Mouse (Mus musculus) liver, embryonic 12.5 days (tissue): ENCODE measurements around the gene Fcgrt. TPM values are rescaled to one million over a fixed set of nuclear protein-coding genes. Genes with fewer than 3 reads are reported as not detected.
A peak's percentile ranks its signal among the peaks of the same experiment; 100 is the strongest.

Source experiments
- ATAC-seq: fragments of 200-750 bp; cut with Nextera tagmentation; 2 replicates; pipeline ENCODE4 v1.8.0; 2017; ENCODE audit warnings: moderate number of reproducible peaks, mild to moderate bottlenecking, moderate library complexity
- H3K27ac ChIP-seq: fragments of 300-500 bp; sonication (generic); 2 replicates; pipeline ENCODE4 v1.5.1; 2016; ENCODE audit warnings: mild to moderate bottlenecking
- H3K27me3 ChIP-seq: fragments of 300-500 bp; sonication (generic); replicated peaks from 2 replicates; pipeline ENCODE4 v1.6.1; 2016; ENCODE audit warnings: mild to moderate bottlenecking, moderate library complexity
- H3K36me3 ChIP-seq: fragments of 300-500 bp; sonication (generic); 2 replicates; pipeline ENCODE4 v1.6.1; 2016; ENCODE audit warnings: mild to moderate bottlenecking, moderate library complexity
- H3K4me1 ChIP-seq: fragments of 300-500 bp; sonication (generic); 2 replicates; pipeline ENCODE4 v1.6.1; 2016
- H3K4me2 ChIP-seq: fragments of 300-500 bp; sonication (generic); 2 replicates; pipeline ENCODE4 v1.6.1; 2016; ENCODE audit warnings: mild to moderate bottlenecking, moderate library complexity
- H3K4me3 ChIP-seq: fragments of 300-500 bp; sonication (generic); 2 replicates; pipeline ENCODE4 v1.5.1; 2016; ENCODE audit warnings: mild to moderate bottlenecking, moderate library complexity
- H3K9ac ChIP-seq: fragments of 300-500 bp; sonication (generic); 2 replicates; pipeline ENCODE4 v1.6.1; 2016; ENCODE audit warnings: mild to moderate bottlenecking, moderate library complexity
- H3K9me3 ChIP-seq: fragments of 300-500 bp; sonication (generic); replicated peaks from 2 replicates; pipeline ENCODE4 v1.6.1; 2016; ENCODE audit warnings: mild to moderate bottlenecking, moderate library complexity
- WGBS: fragments of 180-500 bp; shearing (Covaris S2); methylation state at CpG from one replicate; pipeline ENCODE4 v1.1.7; 2016; ENCODE audit not compliant: insufficient replicate concordance; 5-methylcytosine and 5-hydroxymethylcytosine counted together
- microRNA counts: library from miRNA; unstranded; fragments of <30 nt; microRNA quantifications from one replicate; lab custom pipeline; 2017
- microRNA-seq: library from miRNA; unstranded; fragments of <30 nt; microRNA quantifications from one replicate; pipeline ENCODE4, GENCODE M21; 2017
- polyA plus RNA-seq: library from polyadenylated mRNA; unstranded; fragments of >200 nt; fragmentation: Nextera tagmentation; extraction: Ambion mirVana; gene quantifications from 2 replicates; pipeline ENCODE4 v1.2.1, GENCODE M21; 2016

Gene Fcgrt
- polyA plus RNA-seq, 1 experiment from 2014 or later, result 26.6 TPM

DNA sequence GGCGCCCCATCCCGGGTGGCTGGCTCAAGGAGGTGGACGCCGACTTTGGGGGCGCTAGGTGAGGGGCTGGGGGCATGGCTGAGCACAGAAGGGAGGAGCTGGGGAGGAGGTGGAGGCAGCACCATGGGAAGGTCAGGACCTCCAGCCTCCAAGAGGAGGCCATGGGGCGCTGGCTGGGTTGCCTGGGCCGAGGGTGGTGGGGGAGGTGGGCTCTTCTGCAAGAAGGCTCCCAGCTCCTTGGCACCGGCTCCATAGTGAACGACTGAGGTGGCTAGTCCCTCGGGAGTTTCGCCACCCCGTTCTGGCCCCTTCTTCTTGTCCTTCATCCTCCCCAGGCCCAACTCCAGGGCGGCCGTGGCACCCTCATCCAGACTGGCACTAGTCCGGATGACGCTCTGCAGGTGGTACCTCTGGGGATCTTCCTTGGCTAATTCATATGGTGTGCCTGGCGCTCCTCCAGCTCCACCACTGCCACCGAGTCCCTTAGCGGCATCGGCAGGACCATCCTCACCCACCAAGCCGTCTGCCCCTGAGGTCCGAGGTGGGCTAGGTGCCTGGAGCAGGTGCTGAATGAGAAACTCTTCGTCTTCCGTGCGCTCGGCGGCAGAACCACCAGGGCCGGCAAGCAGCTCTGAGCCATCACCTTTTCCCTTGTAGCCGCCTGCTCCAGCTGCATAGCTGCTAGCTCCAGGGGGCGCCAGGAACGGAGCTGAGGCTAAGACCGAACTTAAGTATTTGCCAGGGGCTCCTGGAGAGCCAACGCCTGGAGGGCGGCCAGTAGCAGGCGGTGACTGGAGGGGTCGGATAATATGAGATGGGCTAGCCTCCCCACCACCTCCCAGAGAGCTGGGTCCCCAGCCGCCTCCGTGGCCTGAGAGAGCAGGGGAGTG is 55.4 kb downstream of the Fcgrt start:
- Histone ChIP-seq H3K27ac (no peak overlapping the region), H3K9me3 (no peaks in the 10 kb centered on the region), H3K4me1 (peaks cover 23% of the 10 kb centered on the region), H3K4me2 (no peak overlapping the region), H3K36me3 (peaks cover 72% of the 10 kb centered on the region), H3K9ac (no peak overlapping the region), H3K27me3 (no peaks in the 10 kb centered on the region), H3K4me3 (no peak overlapping the region)
- ATAC-seq, result no peak
- 89% methylated on average over 38 of the region's 38 CpGs for WGBS

DNA sequence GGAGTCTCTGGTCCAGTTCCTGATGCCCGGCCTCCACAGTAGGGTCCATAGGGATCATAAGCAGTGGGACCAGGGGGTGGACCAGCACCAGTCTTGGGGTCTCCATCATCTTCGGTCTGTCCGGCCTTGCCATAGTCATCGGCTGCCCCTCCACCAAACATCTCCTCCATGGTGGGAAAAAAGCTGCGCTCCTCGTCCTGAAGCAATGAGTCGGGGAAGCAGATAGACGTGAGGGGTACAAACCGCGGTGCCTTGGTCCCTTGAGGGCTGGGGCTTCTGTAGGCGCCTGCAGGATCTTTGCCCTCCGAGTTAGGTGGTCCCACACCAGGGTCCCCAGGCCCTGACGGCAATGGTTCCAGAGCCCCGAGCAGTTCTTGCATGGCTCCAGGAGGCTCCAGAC is 56.2 kb downstream of the Fcgrt start:
- Histone ChIP-seq H3K36me3 (peaks cover 79% of the 10 kb centered on the region), H3K4me1 (peaks cover 20% of the 10 kb centered on the region), H3K9ac (no peak overlapping the region), H3K4me3 (no peak overlapping the region), H3K9me3 (no peaks in the 10 kb centered on the region), H3K27ac (no peak overlapping the region), H3K27me3 (no peaks in the 10 kb centered on the region), H3K4me2 (no peak overlapping the region)
- no peak for ATAC-seq
- whole genome bisulfite sequencing, result 85% methylated on average over 14 of the region's 14 CpGs

DNA sequence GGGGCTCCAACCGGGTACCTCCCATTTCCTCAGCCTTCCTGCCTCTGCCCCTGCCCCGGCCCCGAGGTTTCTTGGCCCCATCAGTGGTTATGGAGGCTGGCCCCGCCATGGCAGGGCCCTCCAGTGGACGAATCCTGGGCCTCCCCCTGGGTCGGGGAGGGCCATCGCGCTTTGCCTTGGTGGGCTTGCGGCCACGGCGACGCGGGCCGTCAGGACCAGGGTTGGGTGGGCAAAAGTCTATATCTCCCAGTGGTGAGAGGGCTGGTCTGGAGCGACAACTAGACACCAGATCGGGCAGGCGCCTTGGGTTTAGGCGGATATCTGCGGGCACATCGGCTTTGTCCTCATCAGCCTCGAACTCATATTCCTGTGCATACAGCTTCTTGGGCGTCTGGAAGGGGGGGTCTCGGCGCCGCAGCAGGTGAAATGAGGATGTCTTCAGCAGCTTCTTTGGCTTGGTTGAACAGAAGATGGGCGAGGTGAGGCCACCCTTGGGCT is 56.7 kb downstream of the Fcgrt start:
- ATAC-seq, result no peak
- Histone ChIP-seq H3K4me2 (no peak overlapping the region), H3K4me3 (no peak overlapping the region), H3K9me3 (no peaks in the 10 kb centered on the region), H3K9ac (no peak overlapping the region), H3K4me1 (peaks cover 14% of the 10 kb centered on the region), H3K27ac (no peak overlapping the region), H3K36me3 (peaks cover 85% of the 10 kb centered on the region), H3K27me3 (no peaks in the 10 kb centered on the region)
- 88% methylated on average over 26 of the region's 26 CpGs for WGBS

DNA sequence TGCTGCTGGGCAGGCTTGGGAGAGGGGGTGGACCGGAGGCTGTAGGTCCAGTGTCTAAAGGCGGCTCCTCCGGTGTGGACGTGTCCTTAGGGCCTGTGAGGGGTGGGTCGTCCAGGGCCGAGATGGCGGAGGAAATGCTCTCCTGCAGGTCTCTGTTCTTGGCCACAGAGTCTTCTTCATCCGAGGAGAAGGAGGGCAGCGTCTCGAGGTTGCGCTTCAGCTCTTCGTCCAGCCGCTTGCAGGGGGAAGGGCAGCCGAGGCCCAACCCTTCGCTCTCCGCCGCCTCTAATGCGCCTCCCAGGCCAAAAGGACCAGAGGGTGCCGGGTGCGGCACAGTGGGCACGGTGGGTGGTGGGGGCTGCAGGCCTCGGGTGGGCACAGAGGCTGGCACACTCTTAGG is 57.9 kb downstream of the Fcgrt start:
- Histone ChIP-seq H3K9me3 (no peaks in the 10 kb centered on the region), H3K4me1 (peaks cover 2% of the 10 kb centered on the region), H3K4me3 (no peak overlapping the region), H3K4me2 (no peak overlapping the region), H3K27me3 (no peaks in the 10 kb centered on the region), H3K27ac (no peak overlapping the region), H3K9ac (no peak overlapping the region), H3K36me3 (peaks cover 97% of the 10 kb centered on the region)
- 88% methylated on average over 22 of the region's 22 CpGs for WGBS
- ATAC-seq, result no peak

DNA sequence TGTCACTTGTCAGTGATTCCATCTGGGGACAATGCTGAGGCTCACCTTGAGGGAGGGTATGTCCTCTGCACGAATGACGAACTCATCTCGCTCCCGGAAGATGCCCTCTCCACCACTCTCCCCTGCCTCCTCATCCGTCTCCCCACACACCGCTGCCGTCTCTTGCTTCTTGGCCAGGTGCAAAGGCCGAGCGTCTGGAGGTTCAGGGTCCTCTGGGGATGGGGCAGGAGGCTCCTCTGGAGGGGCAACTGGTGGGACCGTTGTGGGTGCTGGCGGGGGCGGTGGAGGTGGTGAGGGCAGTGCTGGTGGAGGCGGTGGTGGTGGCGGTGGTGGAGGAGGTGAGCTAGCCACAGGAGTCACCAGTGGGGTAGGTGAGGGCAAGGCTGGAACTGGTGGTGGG is 60.3 kb downstream of the Fcgrt start:
- Histone ChIP-seq H3K27ac (no peak overlapping the region), H3K27me3 (no peaks in the 10 kb centered on the region), H3K9ac (no peak overlapping the region), H3K4me2 (no peak overlapping the region), H3K36me3 (peaks cover 99% of the 10 kb centered on the region), H3K4me3 (no peak overlapping the region), H3K4me1 (no peaks in the 10 kb centered on the region), H3K9me3 (no peaks in the 10 kb centered on the region)
- ATAC-seq, result no peak
- 93% methylated on average over 14 of the region's 14 CpGs for WGBS

MicroRNAs encoded within 50 kb of the gene (microRNA counts, 519-probe panel; counts per million panel counts)
- microRNA mmu-miR-150 (lab: Ali Mortazavi, UCI), result 2,401 counts per million, percentile 72 among the panel's probes with 10 or more counts

Small RNAs within 50 kb of the gene (microRNA-seq; reads per million reads assigned to microRNA genes)
- gene Mir150 (21.4 reads per million, percentile 31 among the genes with 10 or more reads in this experiment), gene Mir5121 (55.9 reads per million, percentile 42 among the genes with 10 or more reads in this experiment)

Other genes starting within 250 kb of the Fcgrt start
- gene Pnkp, start 246.7 kb downstream of the Fcgrt start, polyA plus RNA-seq, result 26.1 and 26.7 TPM in 2 replicates
- 114 and 121 TPM in 2 replicates for gene Ptov1, start 234.1 kb downstream of the Fcgrt start, polyA plus RNA-seq
- gene Med25, start 211.1 kb downstream of the Fcgrt start, polyA plus RNA-seq, result 60.4 and 61.0 TPM in 2 replicates
- 9.0 and 11.4 TPM in 2 replicates for gene Fuz, start 207.8 kb downstream of the Fcgrt start, polyA plus RNA-seq
- 85.1 and 86.5 TPM in 2 replicates for gene Ap2a1, start 174.4 kb downstream of the Fcgrt start, polyA plus RNA-seq
- 0.33 TPM in 1 of 2 replicates, not detected in the other for gene Tsks, start 160.6 kb downstream of the Fcgrt start, polyA plus RNA-seq
- gene Cpt1c, start 129.0 kb downstream of the Fcgrt start, polyA plus RNA-seq, result 4.0 and 4.3 TPM in 2 replicates
- 248 and 262 TPM in 2 replicates for gene Prmt1, start 117.3 kb downstream of the Fcgrt start, polyA plus RNA-seq
- 50.4 and 55.9 TPM in 2 replicates for gene Irf3, start 106.2 kb downstream of the Fcgrt start, polyA plus RNA-seq
- gene Bcl2l12, start 105.1 kb downstream of the Fcgrt start, polyA plus RNA-seq, result 23.6 and 25.4 TPM in 2 replicates
- 19.0 and 21.4 TPM in 2 replicates for gene Scaf1, start 87.5 kb downstream of the Fcgrt start, polyA plus RNA-seq
- gene Rras, start 85.9 kb downstream of the Fcgrt start, polyA plus RNA-seq, result 13.9 and 15.5 TPM in 2 replicates
- 3.0 and 4.1 TPM in 2 replicates for gene Prr12, start 51.0 kb downstream of the Fcgrt start, polyA plus RNA-seq
- 31.6 and 38.7 TPM in 2 replicates for gene Nosip, start 41.4 kb downstream of the Fcgrt start, polyA plus RNA-seq
- 8.5 and 8.6 TPM in 2 replicates for gene Prrg2, start 41.2 kb downstream of the Fcgrt start, polyA plus RNA-seq
- gene Rcn3, start 11.6 kb downstream of the Fcgrt start, polyA plus RNA-seq, result 69.1 and 70.9 TPM in 2 replicates
- gene Rps11, start 20.6 kb upstream of the Fcgrt start, polyA plus RNA-seq, result 1,421 and 1,491 TPM in 2 replicates
- 1,134 and 1,149 TPM in 2 replicates for gene Rpl13a, start 24.9 kb upstream of the Fcgrt start, polyA plus RNA-seq
- 0.27 and 0.59 TPM in 2 replicates for gene Gm45713, start 32.4 kb upstream of the Fcgrt start, polyA plus RNA-seq
- gene Flt3l, start 32.6 kb upstream of the Fcgrt start, polyA plus RNA-seq, result 5.1 and 5.7 TPM in 2 replicates
- 60.5 and 61.7 TPM in 2 replicates for gene Pih1d1, start 50.5 kb upstream of the Fcgrt start, polyA plus RNA-seq
- 35.9 and 41.2 TPM in 2 replicates for gene Aldh16a1, start 50.7 kb upstream of the Fcgrt start, polyA plus RNA-seq
- not detected in 2 replicates for gene Slc17a7, start 60.1 kb upstream of the Fcgrt start, polyA plus RNA-seq
- not detected in 2 replicates for gene Gfy, start 75.7 kb upstream of the Fcgrt start, polyA plus RNA-seq
- gene Pth2, start 77.1 kb upstream of the Fcgrt start, polyA plus RNA-seq, result not detected in 2 replicates
- 0.07 and 0.13 TPM in 2 replicates for gene Ccdc155, start 101.0 kb upstream of the Fcgrt start, polyA plus RNA-seq
- 1.9 and 3.0 TPM in 2 replicates for gene Dkkl1, start 108.3 kb upstream of the Fcgrt start, polyA plus RNA-seq
- gene Tead2, start 111.9 kb upstream of the Fcgrt start, polyA plus RNA-seq, result 23.6 and 28.2 TPM in 2 replicates
- 14.0 and 14.6 TPM in 2 replicates for gene Cd37, start 135.3 kb upstream of the Fcgrt start, polyA plus RNA-seq
- gene Slc6a16, start 137.2 kb upstream of the Fcgrt start, polyA plus RNA-seq, result not detected in 2 replicates
- not detected in 2 replicates for gene Slc6a21, start 173.7 kb upstream of the Fcgrt start, polyA plus RNA-seq
- 1.2 and 2.2 TPM in 2 replicates for gene Trpm4, start 229.9 kb upstream of the Fcgrt start, polyA plus RNA-seq
- gene Hrc, start 231.4 kb upstream of the Fcgrt start, polyA plus RNA-seq, result 0.08 and 0.23 TPM in 2 replicates